ENCODE assay signal across 22 mouse cellular contexts in genomic region chr16:14468351-14468750, GRCm38 (mm10).
"Had no signal": no experiment of that assay in that cellular context is flagged by ENCODE, and none has a peak within 500 bp of the region (broad histone marks: within the 10 kb centered on the region; RNA-seq: fewer than 3 reads in every experiment).

No protein-coding gene starts in this region.

- H3K4me1 ChIP-seq: intestine, embryonic 15.5 days; kidney, embryonic 15.5 days; limb, embryonic 12.5 days; limb, embryonic 15.5 days; lung, embryonic 15.5 days; midbrain, embryonic 10.5 days; midbrain, embryonic 13.5 days; stomach, embryonic 15.5 days had no signal

- H3K9me3 ChIP-seq: intestine, embryonic 15.5 days; kidney, embryonic 15.5 days; limb, embryonic 12.5 days; limb, embryonic 15.5 days; lung, embryonic 15.5 days; megakaryocyte, embryonic 14.5 days; midbrain, embryonic 10.5 days; midbrain, embryonic 13.5 days; stomach, embryonic 15.5 days had no signal

- H3K4me3 ChIP-seq: intestine, embryonic 15.5 days; kidney, embryonic 15.5 days; left cerebral cortex, adult 2 months; limb, embryonic 12.5 days; limb, embryonic 15.5 days; lung, embryonic 15.5 days; megakaryocyte, embryonic 14.5 days; midbrain, embryonic 10.5 days; midbrain, embryonic 13.5 days; stomach, embryonic 15.5 days had no signal

- H3K27ac ChIP-seq: intestine, embryonic 15.5 days; kidney, embryonic 15.5 days; left cerebral cortex, adult 2 months; limb, embryonic 12.5 days; limb, embryonic 15.5 days; liver, embryonic 14.5 days; lung, embryonic 15.5 days; midbrain, embryonic 10.5 days; midbrain, embryonic 13.5 days; stomach, embryonic 15.5 days had no signal

- H3K9ac ChIP-seq: intestine, embryonic 15.5 days; kidney, embryonic 15.5 days; limb, embryonic 12.5 days; limb, embryonic 15.5 days; liver, embryonic 14.5 days; lung, embryonic 15.5 days; midbrain, embryonic 13.5 days; stomach, embryonic 15.5 days had no signal

- H3K4me2 ChIP-seq: intestine, embryonic 15.5 days; kidney, embryonic 15.5 days; limb, embryonic 12.5 days; limb, embryonic 15.5 days; lung, embryonic 15.5 days; midbrain, embryonic 13.5 days; stomach, embryonic 15.5 days had no signal

- H3K27me3 ChIP-seq: intestine, embryonic 15.5 days; kidney, embryonic 15.5 days; limb, embryonic 12.5 days; limb, embryonic 15.5 days; lung, embryonic 15.5 days; megakaryocyte, embryonic 14.5 days; midbrain, embryonic 13.5 days; stomach, embryonic 15.5 days had no signal

- ATAC-seq: intestine, embryonic 15.5 days; midbrain, embryonic 13.5 days had no signal

- DNase-seq: kidney, adult 11 months; kidney, adult 8-10 months; kidney, postnatal 10 days; kidney, postnatal 36 days; layer of hippocampus, postnatal 36 days; lung, adult 18-20 months; lung, postnatal 10 days; lung, postnatal 36 days; right cerebral cortex, postnatal 14 days; spleen, adult 18-20 months; thymus, postnatal 25 days had no signal
